Mouse (Mus musculus) granulocyte monocyte progenitor cell, adult 5-6 weeks (primary cell): ENCODE measurements at regions not wholly inside any gene's neighbourhood (a gene's known extent, or its start where the extent isn't known, plus 50 kb on each side); places are given as distances from the start of the nearest gene placed in this dataset.
"Not testable (repeated sequence)": the region's sequence is repeated elsewhere in the genome, so short reads cannot be mapped to it uniquely, and the experiment has no call there.

Experiments
- ATAC-seq: replicated peaks from 2 replicates; pipeline ENCODE4 v1.8.0; 2016; ENCODE audit warnings: mild to moderate bottlenecking, moderate TSS enrichment, inconsistent platforms; ENCODE audit not compliant: poor library complexity, severe bottlenecking

- ATAC-seq: no peak
Measured at GRCm38 (mm10) chr11:24293860-24294531, 216.1 kb downstream of the Bcl11a start.

- peak; percentile 26 for ATAC-seq
Measured at GRCm38 (mm10) chr11:24296893-24297624, 219.2 kb downstream of the Bcl11a start.

DNA sequence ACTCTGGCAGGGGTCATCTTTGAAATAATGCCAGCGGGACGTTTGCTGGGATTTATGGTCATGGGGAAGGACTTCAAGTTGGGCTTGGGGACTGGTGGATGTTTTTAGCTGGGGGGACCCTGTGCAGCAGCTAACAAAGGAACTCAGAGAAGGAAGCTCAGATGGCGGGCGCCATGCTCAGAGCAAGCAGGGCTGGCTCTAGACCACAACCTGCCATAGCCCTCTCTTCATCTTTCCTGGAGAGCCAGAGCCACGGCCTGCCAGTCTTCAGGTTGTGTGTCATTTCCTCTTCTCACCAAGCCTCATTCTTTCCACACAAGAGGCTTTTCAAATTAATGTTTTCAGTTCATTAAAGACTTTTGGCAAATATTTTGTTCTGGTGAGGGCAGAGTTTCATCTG lies 219.9 kb downstream of the Bcl11a start:
- peak; percentile 75 for ATAC-seq

GRCm38 (mm10) chr11:24300351-24300750 lies 222.5 kb downstream of the Bcl11a start:
- no peak for ATAC-seq

GRCm38 (mm10) chr11:24301201-24301600 lies 223.3 kb downstream of the Bcl11a start:
- ATAC-seq: no peak

DNA sequence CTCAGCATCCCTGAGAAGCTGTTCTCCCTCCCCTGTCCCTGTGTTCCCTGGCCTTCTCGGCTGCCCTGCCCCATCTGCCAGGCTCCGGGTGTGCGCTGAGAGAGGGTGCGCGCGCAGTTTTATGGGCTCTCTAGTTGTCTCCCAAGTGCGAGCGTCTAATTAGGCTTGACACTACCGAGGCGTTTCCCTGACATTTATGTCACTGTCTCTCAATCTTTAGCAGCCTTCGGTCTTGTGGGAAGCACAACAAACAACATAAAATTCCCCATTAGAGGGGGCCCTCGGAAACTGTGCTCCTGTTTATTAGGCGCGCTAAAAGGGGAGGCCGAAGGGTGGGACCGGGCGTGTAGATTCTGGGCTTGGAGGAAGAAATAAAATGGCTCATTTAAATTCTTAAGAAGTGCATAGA lies 227.3 kb downstream of the Bcl11a start:
- ATAC-seq: peak; percentile 57

DNA sequence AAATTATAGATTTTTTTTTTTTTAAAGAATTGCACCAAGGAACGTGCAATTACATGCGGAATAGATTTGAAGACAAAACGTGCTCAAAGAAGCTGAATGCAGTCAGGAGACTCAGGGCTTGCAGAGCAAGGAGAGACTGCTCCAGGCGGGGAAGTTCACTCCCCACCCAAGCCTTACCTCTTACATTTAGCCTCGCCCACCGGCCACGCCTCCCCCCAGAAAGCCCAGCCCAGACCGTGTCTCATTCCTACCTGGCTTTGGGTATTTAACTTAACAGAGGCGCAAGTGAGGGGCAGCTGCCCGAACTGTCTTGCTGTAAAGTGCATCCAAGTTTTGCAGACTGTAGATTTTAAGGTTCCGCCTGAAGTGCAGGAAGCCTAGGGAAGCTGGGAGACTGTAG lies 227.8 kb downstream of the Bcl11a start:
- ATAC-seq: peak; percentile 58

GRCm38 (mm10) chr11:24306101-24306500 lies 228.2 kb downstream of the Bcl11a start:
- no peak for ATAC-seq

GRCm38 (mm10) chr11:24307601-24308252 lies 229.9 kb downstream of the Bcl11a start:
- ATAC-seq: no peak

DNA sequence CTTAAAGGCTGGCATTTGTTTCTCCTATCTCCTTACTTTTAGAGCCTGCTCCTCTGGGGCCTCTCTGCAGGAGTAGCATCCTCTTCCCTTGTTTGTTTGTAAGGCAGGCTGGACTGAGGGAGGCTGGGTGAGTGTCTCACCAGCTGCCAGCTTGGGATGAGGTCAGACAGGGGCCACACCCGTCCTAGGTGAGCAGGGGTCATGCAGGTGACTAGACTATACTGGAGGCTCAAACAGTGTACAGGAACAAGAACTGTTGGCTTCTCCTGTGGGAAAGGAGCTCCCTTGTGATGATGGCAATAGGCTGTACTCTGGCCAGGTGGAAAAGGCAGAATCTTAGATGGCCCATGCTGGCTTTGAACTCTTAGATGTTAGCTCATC lies 230.4 kb downstream of the Bcl11a start:
- ATAC-seq: no peak

DNA sequence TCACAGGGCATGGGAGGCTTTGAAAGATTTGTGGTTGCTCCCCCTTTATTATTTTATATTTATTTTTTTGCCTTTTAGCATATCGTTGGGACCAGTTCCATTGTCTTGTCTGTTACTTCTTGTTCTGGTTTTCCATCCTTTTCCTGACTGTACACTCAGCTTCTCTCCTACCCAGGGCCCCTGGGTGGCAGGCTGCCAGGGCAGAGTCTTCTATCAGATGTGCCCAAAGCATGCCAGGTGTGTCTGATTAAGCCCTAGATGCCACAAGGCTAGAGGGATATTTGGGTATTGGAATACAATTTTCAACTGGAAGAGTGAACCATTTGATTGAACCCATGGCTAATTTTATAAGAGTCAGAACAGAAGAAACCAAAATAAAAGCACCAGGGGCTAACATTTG lies 236.2 kb downstream of the Bcl11a start:
- no peak for ATAC-seq

DNA sequence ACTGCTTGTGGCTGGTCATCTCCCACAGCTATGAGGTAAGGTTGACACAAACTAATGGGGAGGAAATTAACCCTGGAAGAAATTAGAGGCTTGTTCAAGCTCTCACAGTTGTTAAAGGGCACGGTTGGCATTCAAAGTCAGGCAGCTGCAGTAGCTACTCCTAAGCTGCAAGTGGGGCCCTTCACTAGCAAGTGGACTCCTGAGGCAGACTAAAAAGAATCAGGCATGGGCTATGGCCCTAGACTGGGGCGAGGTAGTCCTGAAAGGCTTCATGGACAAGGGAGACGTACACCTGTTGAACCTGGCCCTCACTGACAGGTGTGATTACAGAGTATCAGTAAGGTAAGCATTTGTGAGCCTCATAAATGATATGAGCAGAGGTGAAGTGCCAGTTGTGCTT lies 237.7 kb downstream of the Bcl11a start:
- no peak for ATAC-seq

GRCm38 (mm10) chr11:24316198-24316597 lies 238.3 kb downstream of the Bcl11a start:
- ATAC-seq: no peak

GRCm38 (mm10) chr11:24317989-24318735 lies 240.3 kb downstream of the Bcl11a start:
- ATAC-seq: no peak

DNA sequence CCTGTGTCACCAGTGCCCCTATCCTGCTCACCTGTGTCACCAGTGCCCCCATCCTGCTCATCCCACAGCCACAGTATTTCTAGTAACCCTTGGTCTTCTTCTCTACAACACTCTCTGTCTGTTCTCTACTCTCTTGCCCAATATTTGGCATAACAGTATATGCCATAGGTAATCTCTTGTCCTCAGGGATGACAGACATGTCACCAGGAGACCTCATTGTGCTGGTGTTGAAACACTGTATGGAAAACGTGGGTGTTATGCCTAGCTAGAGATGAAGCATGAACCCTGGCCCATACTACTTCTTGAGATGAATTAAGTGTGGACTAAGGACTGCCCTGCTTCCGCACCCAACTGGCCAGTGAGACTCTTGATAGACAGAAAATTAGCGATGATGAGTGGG lies 241.4 kb downstream of the Bcl11a start:
- ATAC-seq: no peak

DNA sequence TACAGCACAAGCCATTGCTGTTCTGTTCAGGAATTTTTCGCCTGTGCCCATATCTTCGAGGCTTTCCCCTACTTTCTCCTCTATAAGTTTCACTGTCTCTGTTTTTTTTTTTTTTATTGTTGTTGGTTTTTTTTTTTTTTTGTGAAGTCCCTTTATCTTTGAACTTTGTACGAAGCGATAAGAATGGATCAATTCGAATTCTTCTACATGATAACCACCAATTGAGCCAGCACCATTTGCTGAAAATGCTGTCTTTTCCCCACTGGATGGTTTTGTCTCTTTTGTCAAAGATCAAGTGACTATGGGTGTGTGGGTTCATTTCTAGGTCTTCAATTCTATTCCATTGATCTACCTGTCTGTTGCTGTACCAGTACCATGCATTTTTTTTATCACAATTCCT lies 244.6 kb downstream of the Bcl11a start:
- ATAC-seq: not testable (repeated sequence)

DNA sequence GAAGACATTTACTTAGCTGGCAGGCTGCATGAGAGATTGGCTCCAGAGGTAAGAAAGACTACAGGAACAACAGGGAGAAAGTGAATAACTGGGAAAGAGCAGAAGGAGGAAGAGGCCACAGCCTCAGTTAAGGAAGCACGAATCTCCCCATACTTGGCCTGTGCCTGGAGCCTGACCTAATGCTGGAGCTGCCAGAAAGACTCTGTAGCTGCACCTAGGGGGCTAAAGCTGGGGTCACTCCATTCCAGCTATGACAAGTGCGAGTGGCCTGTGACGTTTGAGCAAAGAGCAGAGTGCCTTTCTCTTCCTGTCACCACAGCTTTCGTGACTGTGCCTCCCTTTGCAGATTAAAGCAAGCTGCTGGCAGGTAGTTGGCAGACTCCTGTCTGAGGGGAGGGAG lies 250.6 kb downstream of the Bcl11a start:
- ATAC-seq: no peak

GRCm38 (mm10) chr11:24330366-24331124 lies 252.7 kb downstream of the Bcl11a start:
- ATAC-seq: no peak

- ATAC-seq: no peak
Measured at GRCm38 (mm10) chr11:24332241-24332640, 254.4 kb downstream of the Bcl11a start.

DNA sequence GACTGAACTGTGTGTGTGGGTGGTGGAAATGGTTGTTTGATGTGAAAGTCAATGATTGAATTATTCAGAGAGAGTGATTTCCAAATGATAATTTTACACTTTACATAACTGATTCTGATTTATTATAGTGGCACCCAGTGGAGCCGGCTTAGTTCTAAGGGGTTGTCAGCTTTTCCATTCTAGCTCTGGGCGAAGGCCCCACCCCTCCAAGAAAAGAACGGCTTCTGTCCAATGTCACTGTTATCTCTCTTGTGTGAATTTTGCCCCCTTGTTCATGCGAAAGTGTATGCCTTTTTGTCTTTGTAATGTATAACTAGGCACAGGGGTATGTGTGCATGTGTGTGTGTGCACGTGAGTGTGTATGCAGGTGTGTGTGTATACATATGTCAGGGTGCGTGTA lies 255.3 kb downstream of the Bcl11a start:
- ATAC-seq: no peak
